Mouse (Mus musculus) MEL (cell line): ENCODE data around the gene Fndc9. TPM values are rescaled to one million over a fixed set of nuclear protein-coding genes. Genes with fewer than 3 reads are reported as not detected.

ENCODE experiments used
- DNase-seq: peaks from one replicate; pipeline ENCODE4 v3.0.0; 2011; ENCODE audit warnings: low read depth, low spot score
- H3K27ac ChIP-seq: 2 replicates; pipeline ENCODE4 v1.5.1; 2012; ENCODE audit warnings: low read depth, mild to moderate bottlenecking, control low read depth, low read length, moderate library complexity; ENCODE audit not compliant: control insufficient read depth
- H3K27me3 ChIP-seq, 2 experiments: fragments of 150-350 bp in 1 of 2; sonication (generic) in 1 of 2; 2 replicates each; pipeline ENCODE4 v1.6.1; 2012; ENCODE audit warnings: low read length in 2 of 2, mild to moderate bottlenecking in 2 of 2, improper control_type of control experiment in 1 of 2, moderate library complexity in 1 of 2; ENCODE audit not compliant: insufficient read depth in 2 of 2, control insufficient read depth in 1 of 2
- H3K36me3 ChIP-seq, 2 experiments: 2 replicates each; pipeline ENCODE4 v1.6.1; 2012 to 2014; ENCODE audit warnings: low read length in 2 of 2, improper control_type of control experiment in 1 of 2, inconsistent platforms in 1 of 2, mild to moderate bottlenecking in 1 of 2; ENCODE audit not compliant: insufficient read depth in 2 of 2, control insufficient read depth in 1 of 2
- H3K4me1 ChIP-seq, 2 experiments: fragments of 150-350 bp in 1 of 2; sonication (generic) in 1 of 2; 2 replicates each; pipeline ENCODE4 v1.6.1; 2012; ENCODE audit warnings: low read length in 2 of 2, improper control_type of control experiment in 1 of 2, mild to moderate bottlenecking in 1 of 2; ENCODE audit not compliant: insufficient read depth in 2 of 2, control insufficient read depth in 1 of 2
- H3K4me3 ChIP-seq, 2 experiments: fragments of 150-350 bp in 1 of 2; sonication (generic) in 1 of 2; 2 replicates each; pipeline ENCODE4 v1.5.1; 2012; ENCODE audit warnings: low read depth in 2 of 2, low read length in 2 of 2, mild to moderate bottlenecking in 2 of 2, moderate library complexity in 2 of 2, control low read depth in 1 of 2, improper control_type of control experiment in 1 of 2; ENCODE audit not compliant: control insufficient read depth in 1 of 2, insufficient read depth in 1 of 2
- H3K79me2 ChIP-seq: 2 replicates; pipeline ENCODE4 v1.6.1; 2012; ENCODE audit warnings: mild to moderate bottlenecking, low read length, moderate library complexity; ENCODE audit not compliant: control insufficient read depth, poor library complexity, insufficient read depth
- H3K9ac ChIP-seq: 2 replicates; pipeline ENCODE4 v1.6.1; 2012; ENCODE audit warnings: low read depth, mild to moderate bottlenecking, control low read depth, low read length, moderate library complexity; ENCODE audit not compliant: control insufficient read depth, poor library complexity, severe bottlenecking
- H3K9me3 ChIP-seq: fragments of 150-350 bp; sonication (generic); replicated peaks from 2 replicates; pipeline ENCODE4 v1.6.1; 2012; ENCODE audit warnings: mild to moderate bottlenecking, low read length, improper control_type of control experiment, moderate library complexity; ENCODE audit not compliant: insufficient read depth
- BHLHE40 ChIP-seq: IDR thresholded peaks from 2 replicates; pipeline ENCODE4 v1.6.1; 2012; ENCODE audit warnings: low read depth, mild to moderate bottlenecking, inconsistent platforms, low read length, improper control_type of control experiment, borderline replicate concordance
- CTCF ChIP-seq, 3 experiments: IDR thresholded peaks in 2 of 3; conservative IDR thresholded peaks in 1 of 3; 2 replicates each; pipeline ENCODE4 v1.5.1; 2011 to 2012; ENCODE audit warnings: low read length in 3 of 3, low read depth in 2 of 3, mild to moderate bottlenecking in 2 of 3, improper control_type of control experiment in 1 of 3, inconsistent platforms in 1 of 3, mixed read lengths in 1 of 3, moderate library complexity in 1 of 3; ENCODE audit not compliant: control insufficient read depth in 1 of 3, insufficient read depth in 1 of 3, poor library complexity in 1 of 3, severe bottlenecking in 1 of 3
- E2F4 ChIP-seq: IDR thresholded peaks from 2 replicates; pipeline ENCODE4 v1.6.1; 2011; ENCODE audit warnings: low read depth, low read length, improper control_type of control experiment, borderline replicate concordance
- EP300 ChIP-seq, 2 experiments: IDR thresholded peaks; 2 replicates each; pipeline ENCODE4 v1.6.1; 2011; ENCODE audit warnings: improper control_type of control experiment in 2 of 2, low read length in 2 of 2, low read depth in 1 of 2, mild to moderate bottlenecking in 1 of 2
- ETS1 ChIP-seq: IDR thresholded peaks from 2 replicates; pipeline ENCODE4 v1.6.1; 2012; ENCODE audit warnings: low read depth, mild to moderate bottlenecking, inconsistent platforms, low read length, improper control_type of control experiment, moderate library complexity
- GATA1 ChIP-seq: IDR thresholded peaks from 2 replicates; pipeline ENCODE4 v1.6.1; 2011; ENCODE audit warnings: low read depth, low read length, improper control_type of control experiment
- HCFC1 ChIP-seq: IDR thresholded peaks from 2 replicates; pipeline ENCODE4 v1.6.1; 2012; ENCODE audit warnings: low read depth, mild to moderate bottlenecking, inconsistent platforms, low read length, improper control_type of control experiment, moderate library complexity
- KAT2A ChIP-seq: conservative IDR thresholded peaks from 2 replicates; pipeline ENCODE4 v1.6.1; 2012; ENCODE audit warnings: low read depth, low read length, improper control_type of control experiment, inconsistent platforms
- MAZ ChIP-seq: IDR thresholded peaks from 2 replicates; pipeline ENCODE4 v1.6.1; 2012; ENCODE audit warnings: low read depth, mild to moderate bottlenecking, inconsistent platforms, low read length, improper control_type of control experiment
- MXI1 ChIP-seq: IDR thresholded peaks from 2 replicates; pipeline ENCODE4 v1.6.1; 2011; ENCODE audit warnings: mild to moderate bottlenecking, low read depth, low read length, improper control_type of control experiment
- MYB ChIP-seq: IDR thresholded peaks from 2 replicates; pipeline ENCODE4 v1.6.1; 2011; ENCODE audit warnings: mild to moderate bottlenecking, low read depth, low read length, improper control_type of control experiment
- MYC ChIP-seq: IDR thresholded peaks from 2 replicates; pipeline ENCODE4 v1.6.1; 2011; ENCODE audit warnings: low read depth, mild to moderate bottlenecking, low read length, improper control_type of control experiment, moderate library complexity
- POLR2A ChIP-seq, 2 experiments: IDR thresholded peaks; 2 replicates each; pipeline ENCODE4 v1.6.1; 2011 to 2012; ENCODE audit warnings: low read length in 2 of 2, mild to moderate bottlenecking in 2 of 2, control low read depth in 1 of 2, improper control_type of control experiment in 1 of 2, low read depth in 1 of 2, moderate library complexity in 1 of 2; ENCODE audit not compliant: control insufficient read depth in 1 of 2, insufficient read depth in 1 of 2, poor library complexity in 1 of 2
- POLR2AphosphoS2 ChIP-seq: IDR thresholded peaks from 2 replicates; pipeline ENCODE4 v1.6.1; 2011; ENCODE audit warnings: low read length, improper control_type of control experiment
- POLR2AphosphoS5 ChIP-seq: IDR thresholded peaks from 2 replicates; pipeline ENCODE4 v1.6.1; 2012; ENCODE audit warnings: low read depth, borderline replicate concordance, mild to moderate bottlenecking, inconsistent platforms, low read length, moderate library complexity, mixed read lengths
- RAD21 ChIP-seq: IDR thresholded peaks from 2 replicates; pipeline ENCODE4 v1.6.1; 2011; ENCODE audit warnings: mild to moderate bottlenecking, low read depth, low read length, improper control_type of control experiment
- RCOR1 ChIP-seq: IDR thresholded peaks from 2 replicates; pipeline ENCODE4 v1.6.1; 2012; ENCODE audit warnings: low read depth, mild to moderate bottlenecking, inconsistent platforms, low read length, improper control_type of control experiment
- SIN3A ChIP-seq: IDR thresholded peaks from 2 replicates; pipeline ENCODE4 v1.6.1; 2012; ENCODE audit warnings: low read length, improper control_type of control experiment, inconsistent platforms
- SMC3 ChIP-seq: IDR thresholded peaks from 2 replicates; pipeline ENCODE4 v1.6.1; 2011; ENCODE audit warnings: low read depth, low read length, improper control_type of control experiment
- TAL1 ChIP-seq: IDR thresholded peaks from 2 replicates; pipeline ENCODE4 v1.6.1; 2012; ENCODE audit warnings: mild to moderate bottlenecking, inconsistent platforms, low read length, moderate library complexity, mixed read lengths
- TBP ChIP-seq: IDR thresholded peaks from 2 replicates; pipeline ENCODE4 v1.8.0; 2011; ENCODE audit warnings: low read depth, low read length, improper control_type of control experiment
- UBTF ChIP-seq: IDR thresholded peaks from 2 replicates; pipeline ENCODE4 v1.6.1; 2012; ENCODE audit warnings: low read depth, mild to moderate bottlenecking, inconsistent platforms, low read length, improper control_type of control experiment, moderate library complexity, borderline replicate concordance; ENCODE audit not compliant: insufficient read depth
- USF1 ChIP-seq: IDR thresholded peaks from 2 replicates; pipeline ENCODE4 v1.6.1; 2014; ENCODE audit warnings: low read depth, mild to moderate bottlenecking, inconsistent platforms, low read length, improper control_type of control experiment, moderate library complexity
- USF2 ChIP-seq, 2 experiments: IDR thresholded peaks; 2 replicates each; pipeline ENCODE4 v1.6.1; 2011 to 2012; ENCODE audit warnings: improper control_type of control experiment in 2 of 2, low read length in 2 of 2, borderline replicate concordance in 1 of 2, inconsistent platforms in 1 of 2, low read depth in 1 of 2, mild to moderate bottlenecking in 1 of 2; ENCODE audit not compliant: insufficient read depth in 1 of 2
- ZC3H11A ChIP-seq: IDR thresholded peaks from 2 replicates; pipeline ENCODE4 v1.6.1; 2012; ENCODE audit warnings: low read depth, mild to moderate bottlenecking, inconsistent platforms, low read length, improper control_type of control experiment
- ZMIZ1 ChIP-seq: IDR thresholded peaks from 2 replicates; pipeline ENCODE4 v1.6.1; 2012; ENCODE audit warnings: low read depth, mild to moderate bottlenecking, inconsistent platforms, low read length, improper control_type of control experiment, moderate library complexity
- polyA plus RNA-seq, 2 experiments: library from polyadenylated mRNA; stranded (reverse) in 1 of 2; unstranded in 1 of 2; fragments of >175 nt in 1 of 2; fragments of >200 nt in 1 of 2; gene quantifications; 2 replicates each; pipeline versions ENCODE4 v1.2.1 to v1.2.4; 2012; ENCODE audit warnings: low replicate concordance in 2 of 2, low read depth in 1 of 2; ENCODE audit not compliant: insufficient read length in 2 of 2, insufficient read depth in 1 of 2, missing spikeins in 1 of 2
- total RNA-seq: library from RNA; depleted of rRNA; stranded (reverse); fragments of 300-350 nt; gene quantifications from 2 replicates; pipeline ENCODE4 v1.2.3, GENCODE M21; 2012

Fndc9 gene
- total and polyA plus RNA-seq, 3 experiments: 0.08 to 0.35 TPM; not detected in 1

GRCm38 (mm10) chr11:46258207-46258606, 22.9 kb downstream of the Fndc9 start:
- no peak overlapping the region for H3K9ac ChIP-seq
- H3K4me3 ChIP-seq: no peak overlapping the region
- H3K27ac ChIP-seq: no peak overlapping the region
- H3K9me3 ChIP-seq: no peaks in the 10 kb centered on the region
- peaks cover 0 to 8% of the 10 kb centered on the region in 2 experiments; a peak in 2 of 4 replicates for H3K36me3 ChIP-seq
- peak; percentile 50 for DNase-seq
- H3K4me1 ChIP-seq: no peaks in the 10 kb centered on the region
- TF ChIP-seq CTCF (IDR thresholded peaks at IDR 0.05 in 2 of 3, conservative IDR thresholded peaks at IDR 0.05 in 1 of 3; ENCODE audit: control insufficient read depth in 1 of 3, insufficient read depth in 1 of 3, low read depth in 2 of 3, low read length in 3 of 3, poor library complexity in 1 of 3, severe bottlenecking in 1 of 3): peak; percentile 37 to 79 (median 68)
- TF ChIP-seq KAT2A: no peak
- TF ChIP-seq MYB: no peak
- peak; percentile 21 for TF ChIP-seq RAD21
- TF ChIP-seq POLR2AphosphoS5: no peak
- TF ChIP-seq ZC3H11A: peak; percentile 32; the same call in 1 of the 2 replicates
- TF ChIP-seq POLR2A (IDR thresholded peaks at IDR 0.05; ENCODE audit: control insufficient read depth in 1 of 2, insufficient read depth in 1 of 2, low read depth in 1 of 2, low read length in 2 of 2, poor library complexity in 1 of 2): no peak
- TF ChIP-seq TAL1: no peak
- no peak for TF ChIP-seq MYC
- TF ChIP-seq ETS1: no peak
- TF ChIP-seq USF2 (IDR thresholded peaks at IDR 0.05; ENCODE audit: borderline replicate concordance in 1 of 2, insufficient read depth in 1 of 2, low read depth in 1 of 2, low read length in 2 of 2): no peak
- TF ChIP-seq RCOR1: no peak
- TF ChIP-seq SIN3A: no peak
- no peak for TF ChIP-seq TBP
- no peak for TF ChIP-seq GATA1
- peak; percentile 63 for TF ChIP-seq SMC3
- H3K79me2 ChIP-seq: no peaks in the 10 kb centered on the region
- H3K27me3 ChIP-seq: no peaks in the 10 kb centered on the region

- Histone ChIP-seq H3K9ac (no peak overlapping the region), H3K27ac (no peak overlapping the region), H3K27me3 (no peaks in the 10 kb centered on the region), H3K36me3 (peaks cover 0 to 8% of the 10 kb centered on the region in 2 experiments; a peak in 2 of 4 replicates), H3K79me2 (no peaks in the 10 kb centered on the region), H3K9me3 (no peaks in the 10 kb centered on the region), H3K4me1 (no peaks in the 10 kb centered on the region), H3K4me3 (no peak overlapping the region)
- no peak for DNase-seq
- TF ChIP-seq CTCF (IDR thresholded peaks at IDR 0.05 in 2 of 3, conservative IDR thresholded peaks at IDR 0.05 in 1 of 3; ENCODE audit: control insufficient read depth in 1 of 3, insufficient read depth in 1 of 3, low read depth in 2 of 3, low read length in 3 of 3, poor library complexity in 1 of 3, severe bottlenecking in 1 of 3) (no peak), TAL1 (no peak), HCFC1 (no peak), MXI1 (no peak), USF2 (IDR thresholded peaks at IDR 0.05; ENCODE audit: borderline replicate concordance in 1 of 2, insufficient read depth in 1 of 2, low read depth in 1 of 2, low read length in 2 of 2) (no peak), KAT2A (no peak), ZMIZ1 (no peak), E2F4 (no peak), ZC3H11A (no peak), USF1 (no peak), TBP (no peak), EP300 (IDR thresholded peaks at IDR 0.05; ENCODE audit: low read depth in 1 of 2, low read length in 2 of 2) (no peak), RCOR1 (no peak), MYB (no peak), POLR2AphosphoS5 (no peak), MAZ (no peak), POLR2AphosphoS2 (no peak), BHLHE40 (no peak), UBTF (no peak)
Observed at GRCm38 (mm10) chr11:46258749-46259148, 23.4 kb downstream of the Fndc9 start.
